Mouse (Mus musculus): ENCODE data around the gene Unc93b1. TPM values are rescaled to one million over a fixed set of nuclear protein-coding genes. Genes with fewer than 3 reads are reported as not detected.

Unc93b1 gene
- polyA plus RNA-seq, 1 experiment from 2014 or later, result 15.0 TPM

DNA sequence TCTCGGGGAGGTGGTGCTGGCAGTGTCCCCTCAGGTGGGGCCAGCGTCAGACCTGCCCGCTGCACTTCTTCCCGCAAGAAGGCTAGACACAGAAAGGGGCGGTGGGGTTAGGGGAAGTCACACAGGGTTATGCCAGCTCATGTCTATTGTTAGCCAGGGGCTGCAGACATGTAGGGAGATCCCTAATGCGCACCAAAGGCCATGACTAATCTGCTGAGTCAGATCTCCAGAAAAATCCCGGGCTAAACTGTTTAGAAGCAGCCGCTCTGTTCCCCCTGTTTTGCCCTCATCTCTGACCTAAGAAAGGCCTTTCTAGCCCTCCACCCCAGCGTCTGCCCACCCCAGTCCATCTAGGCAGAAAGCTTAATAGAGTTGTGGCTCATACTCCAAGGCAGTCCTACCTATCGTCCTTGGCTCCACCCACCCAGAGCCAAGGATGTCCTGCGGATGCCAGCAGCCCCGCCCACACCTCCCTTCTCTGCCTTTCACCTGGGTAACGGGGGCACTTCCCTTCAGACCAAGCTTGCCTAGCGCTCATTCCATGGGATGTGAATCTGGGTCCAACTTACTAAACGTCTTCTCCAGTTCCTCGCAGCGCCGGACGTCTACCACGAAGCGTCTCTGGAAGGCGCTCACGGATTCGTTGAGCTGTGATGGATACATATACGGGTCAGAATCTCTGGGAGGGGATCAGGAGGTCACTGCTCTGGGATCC lies 31.2 kb upstream of the Unc93b1 start:
- peaks cover 23% of the 10 kb centered on the region for H3K4me1 ChIP-seq
- ATAC-seq (ENCODE audit: low FRiP score), result no peak
- no peaks in the 10 kb centered on the region for H3K27me3 ChIP-seq (replicated peaks)
- H3K9ac ChIP-seq (replicated peaks), result no peak overlapping the region
- H3K4me2 ChIP-seq, result no peak overlapping the region
- no peaks in the 10 kb centered on the region for H3K9me3 ChIP-seq (replicated peaks)
- no peak overlapping the region for H3K27ac ChIP-seq (replicated peaks)
- 64% methylated on average over 25 of the region's 25 CpGs for WGBS
- peaks cover 6% of the 10 kb centered on the region for H3K36me3 ChIP-seq
- H3K4me3 ChIP-seq (replicated peaks), result no peak overlapping the region

DNA sequence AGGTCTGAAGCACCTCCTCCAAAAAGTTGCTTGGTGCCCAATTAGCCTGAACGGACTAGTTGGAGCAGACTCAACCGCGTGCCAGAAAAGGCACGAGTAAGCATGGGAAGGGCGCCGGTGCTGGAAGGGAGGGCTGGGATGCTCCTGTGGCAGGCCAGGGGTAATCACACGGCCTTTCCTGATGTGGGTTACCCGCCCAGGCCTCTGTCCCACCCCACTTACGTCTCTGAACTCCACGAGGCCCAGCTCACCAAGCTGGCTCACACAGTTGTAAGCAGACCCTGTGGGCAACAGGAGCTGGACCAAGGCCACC lies 30.7 kb upstream of the Unc93b1 start:
- no peak overlapping the region for H3K4me3 ChIP-seq (replicated peaks)
- 0 out of 2 replicates have a peak overlapping the region, but pooled peaks have one; percentile 83 for H3K4me2 ChIP-seq
- no peak overlapping the region for H3K9ac ChIP-seq (replicated peaks)
- H3K4me1 ChIP-seq, result peaks cover 23% of the 10 kb centered on the region
- peaks cover 11% of the 10 kb centered on the region for H3K36me3 ChIP-seq
- no peak for ATAC-seq (ENCODE audit: low FRiP score)
- WGBS, result 69% methylated on average over 10 of the region's 10 CpGs
- no peaks in the 10 kb centered on the region for H3K9me3 ChIP-seq (replicated peaks)
- no peak overlapping the region for H3K27ac ChIP-seq (replicated peaks)
- no peaks in the 10 kb centered on the region for H3K27me3 ChIP-seq (replicated peaks)

DNA sequence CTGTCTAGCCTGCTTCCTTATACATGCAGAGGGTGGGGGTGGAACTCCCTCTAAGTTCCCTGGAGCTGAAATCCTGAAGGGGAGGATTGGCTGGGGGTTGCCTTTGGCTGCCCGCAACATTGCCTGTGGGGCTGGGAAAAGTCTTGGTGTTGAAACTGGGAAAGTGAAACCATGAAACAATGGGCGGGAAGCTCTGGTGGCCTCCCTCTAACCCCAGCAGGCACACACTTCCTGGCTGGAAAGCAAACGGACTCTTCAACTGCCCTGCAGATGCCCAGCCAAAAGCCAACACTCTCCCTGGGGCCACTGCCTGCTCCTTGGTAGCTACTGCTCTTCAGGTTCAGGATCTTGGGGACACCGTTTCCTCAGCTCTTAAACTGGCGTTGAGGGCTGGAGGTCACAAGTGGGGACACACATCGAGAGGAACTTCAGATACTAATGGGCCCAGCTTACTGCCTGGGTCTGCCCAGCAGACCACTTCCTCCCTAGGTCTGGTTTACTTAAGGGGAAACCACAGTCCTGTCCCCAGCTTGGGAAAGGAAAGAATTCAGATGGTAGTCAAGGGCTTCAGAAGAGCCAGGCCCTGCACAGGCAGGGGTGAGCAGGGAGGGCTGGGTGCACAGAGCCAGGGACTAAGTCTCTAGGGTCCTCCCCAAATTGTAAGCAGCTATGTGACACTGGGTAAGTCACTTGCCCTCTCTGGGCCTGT lies 29.6 kb upstream of the Unc93b1 start:
- 68% methylated on average over 6 of the region's 6 CpGs for WGBS
- no peak overlapping the region for H3K9ac ChIP-seq (replicated peaks)

DNA sequence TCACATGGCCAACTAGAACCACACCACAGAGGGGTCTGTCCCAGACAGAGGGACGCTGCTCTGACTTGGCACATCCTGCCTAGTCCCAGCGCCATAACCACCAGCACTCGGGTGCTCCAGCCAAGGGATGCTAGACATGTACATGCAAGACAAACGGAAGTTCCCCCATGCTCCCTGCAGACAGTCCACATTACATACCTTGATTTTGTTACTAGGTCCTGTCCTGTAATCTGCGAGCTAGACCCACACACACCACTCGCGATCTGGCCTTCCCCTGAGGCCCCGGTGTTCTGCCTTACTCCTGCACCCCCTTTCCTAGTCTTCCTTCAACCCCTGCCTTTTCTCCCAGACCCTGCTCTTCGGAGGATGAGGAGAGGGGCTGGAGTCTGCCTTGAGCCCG lies 28.7 kb upstream of the Unc93b1 start:
- peak overlapping the region; percentile 44 for H3K9ac ChIP-seq (replicated peaks)
- H3K36me3 ChIP-seq, result peaks cover 29% of the 10 kb centered on the region
- H3K9me3 ChIP-seq (replicated peaks), result no peaks in the 10 kb centered on the region
- ATAC-seq (ENCODE audit: low FRiP score), result no peak
- H3K4me3 ChIP-seq (replicated peaks), result peak overlapping the region; percentile 49
- peaks cover 30% of the 10 kb centered on the region for H3K4me1 ChIP-seq
- no peak overlapping the region for H3K27ac ChIP-seq (replicated peaks)
- WGBS, result 47% methylated on average over 10 of the region's 10 CpGs
- H3K27me3 ChIP-seq (replicated peaks), result no peaks in the 10 kb centered on the region
- H3K4me2 ChIP-seq, result peak overlapping the region; percentile 83

More for the DNA sequence above, 29.6 kb upstream of the Unc93b1 start:
- H3K27ac ChIP-seq (replicated peaks), result peak overlapping the region; percentile 61
- H3K27me3 ChIP-seq (replicated peaks), result no peaks in the 10 kb centered on the region
- H3K4me3 ChIP-seq (replicated peaks), result peak overlapping the region; percentile 49; the same call in 1 of the 2 replicates
- ATAC-seq (ENCODE audit: low FRiP score), result no peak
- peaks cover 22% of the 10 kb centered on the region for H3K36me3 ChIP-seq
- no peaks in the 10 kb centered on the region for H3K9me3 ChIP-seq (replicated peaks)
- peak overlapping the region; percentile 83 for H3K4me2 ChIP-seq
- H3K4me1 ChIP-seq, result peaks cover 25% of the 10 kb centered on the region

DNA sequence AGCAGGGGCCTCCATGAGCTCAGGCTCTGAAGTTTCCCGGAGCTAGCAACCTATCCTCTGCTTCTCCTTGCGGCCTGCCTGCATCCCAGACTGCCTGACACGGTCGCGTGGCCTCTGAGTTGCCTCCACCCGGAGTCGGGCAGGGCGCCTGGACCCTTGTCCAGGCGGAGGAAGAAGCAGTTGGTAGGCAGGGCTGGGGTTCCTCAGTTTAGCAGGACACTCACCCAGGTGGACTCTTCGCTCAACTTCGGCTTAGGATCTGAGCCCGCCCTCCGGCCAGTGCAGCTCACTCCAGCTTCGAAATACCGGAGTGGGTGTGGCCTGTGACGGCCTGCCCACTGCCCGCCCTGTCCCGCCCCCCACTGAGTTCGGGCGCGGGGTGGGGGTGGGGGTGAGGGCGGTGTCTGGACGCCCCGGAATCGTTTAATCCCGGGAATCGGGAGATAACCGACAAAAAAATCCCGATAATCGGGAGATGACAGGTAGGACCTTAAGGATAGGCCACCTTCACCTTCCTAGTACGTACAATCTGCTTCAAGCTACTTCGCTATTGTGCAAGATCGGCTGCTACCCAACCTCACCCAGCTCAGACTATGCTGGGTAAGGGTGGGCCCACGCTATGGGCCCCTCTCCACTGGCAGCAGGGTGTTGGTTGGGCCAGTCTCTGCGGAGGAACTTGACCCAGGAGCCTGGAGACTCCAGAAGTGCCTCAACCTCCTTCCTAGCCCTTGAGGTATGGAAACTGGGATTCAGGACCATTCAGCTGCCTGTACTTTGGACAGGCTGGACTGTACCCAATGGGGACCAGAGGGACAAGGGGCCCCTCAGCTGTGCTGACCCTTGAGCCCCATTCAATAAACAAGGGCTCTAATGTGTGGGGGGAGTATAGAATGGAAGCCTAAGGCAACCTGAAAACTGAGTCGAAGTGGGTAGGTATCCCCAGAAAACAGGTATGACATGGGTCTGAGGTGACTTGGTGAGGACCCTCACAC lies 27.9 kb upstream of the Unc93b1 start, which contains the start of gene Tcirg1:
Gene Tcirg1, minus strand, starts transcription at position 339 of the 992 bp plus-strand sequence.
- Histone ChIP-seq H3K4me3 (replicated peaks) (peak within 1 kb of the TSS; percentile 49), H3K4me2 (peak within 1 kb of the TSS; percentile 83), H3K4me1 (peaks cover 38% of the 10 kb centered on the region), H3K36me3 (peaks cover 29% of the 10 kb centered on the region), H3K9me3 (replicated peaks) (no peaks in the 10 kb centered on the region), H3K9ac (replicated peaks) (peak within 1 kb of the TSS; percentile 44), H3K27me3 (replicated peaks) (no peaks in the 10 kb centered on the region), H3K27ac (replicated peaks) (peak within 1 kb of the TSS; percentile 63)
- ATAC-seq (ENCODE audit: low FRiP score), result peak; percentile 75
- WGBS, result 7% methylated on average over 36 of the region's 36 CpGs

DNA sequence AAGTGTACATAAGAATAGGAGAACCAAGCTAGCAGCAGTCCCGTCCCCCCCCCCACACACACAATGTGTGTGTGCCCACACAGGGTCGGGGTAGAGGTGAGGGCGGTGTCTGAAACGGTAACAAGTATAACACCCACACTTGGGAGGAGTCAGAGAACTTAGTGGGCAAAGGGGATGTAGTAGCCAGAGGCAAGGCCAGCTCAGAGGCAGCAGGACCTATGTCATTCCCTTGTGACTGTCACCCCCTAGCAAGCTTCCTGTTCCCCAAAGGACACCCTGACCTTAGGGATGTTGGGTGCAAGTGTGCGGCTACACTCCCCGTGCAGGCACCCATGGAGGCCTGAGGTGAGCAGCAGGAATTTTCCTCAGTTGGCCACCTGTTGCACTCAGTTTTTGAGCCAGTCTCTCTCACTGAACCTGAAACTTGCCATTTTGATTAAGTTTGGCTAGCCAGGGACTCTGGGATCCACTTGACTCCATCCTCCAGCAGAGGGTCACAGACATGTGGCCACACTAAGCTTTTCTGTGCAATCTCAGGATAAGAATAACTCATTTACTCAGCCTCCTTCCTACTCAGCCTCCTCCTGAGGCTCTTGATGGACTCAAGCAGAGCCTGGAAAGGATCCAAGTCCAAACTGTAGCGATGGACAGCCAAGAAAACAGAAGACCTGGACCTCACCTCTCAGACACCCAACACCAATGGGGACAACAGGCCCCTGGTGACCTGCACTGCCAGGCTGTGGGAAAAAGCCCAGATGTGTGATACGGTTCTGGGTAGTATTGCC lies 26.9 kb upstream of the Unc93b1 start:
- H3K9ac ChIP-seq (replicated peaks), result no peak overlapping the region
- peaks cover 40% of the 10 kb centered on the region for H3K4me1 ChIP-seq
- no peaks in the 10 kb centered on the region for H3K27me3 ChIP-seq (replicated peaks)
- peaks cover 29% of the 10 kb centered on the region for H3K36me3 ChIP-seq
- H3K9me3 ChIP-seq (replicated peaks), result no peaks in the 10 kb centered on the region
- 81% methylated on average over 8 of the region's 8 CpGs for WGBS
- H3K4me2 ChIP-seq, result peak overlapping the region; percentile 83
- ATAC-seq (ENCODE audit: low FRiP score), result no peak
- no peak overlapping the region for H3K4me3 ChIP-seq (replicated peaks)
- H3K27ac ChIP-seq (replicated peaks), result no peak overlapping the region

DNA sequence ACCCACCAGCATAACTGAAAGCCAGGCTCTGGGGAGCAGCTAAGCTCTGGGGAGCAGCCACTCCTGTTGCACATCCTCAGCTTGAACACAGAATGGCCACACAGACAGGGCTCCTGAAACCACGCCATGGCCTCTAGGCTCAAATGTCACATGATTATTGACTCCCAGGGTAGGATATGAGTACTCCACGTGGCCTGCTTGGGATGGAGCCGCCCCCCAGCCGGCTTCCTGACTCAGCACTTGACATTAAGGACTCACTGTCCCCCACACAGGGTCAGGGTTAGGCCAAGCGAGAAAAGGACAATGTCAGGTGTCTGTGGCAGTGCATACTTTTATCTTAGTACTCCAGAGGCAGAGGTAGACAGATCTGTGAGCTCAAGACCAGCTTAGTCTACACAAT lies 24.8 kb upstream of the Unc93b1 start:
- H3K27me3 ChIP-seq (replicated peaks), result no peaks in the 10 kb centered on the region
- no peak overlapping the region for H3K9ac ChIP-seq (replicated peaks)
- WGBS, result 87% methylated on average over 5 of the region's 5 CpGs
- peaks cover 29% of the 10 kb centered on the region for H3K36me3 ChIP-seq
- H3K27ac ChIP-seq (replicated peaks), result no peak overlapping the region
- H3K4me1 ChIP-seq, result peaks cover 45% of the 10 kb centered on the region
- no peak overlapping the region for H3K4me3 ChIP-seq (replicated peaks)
- no peaks in the 10 kb centered on the region for H3K9me3 ChIP-seq (replicated peaks)
- no peak overlapping the region for H3K4me2 ChIP-seq
- no peak for ATAC-seq (ENCODE audit: low FRiP score)

DNA sequence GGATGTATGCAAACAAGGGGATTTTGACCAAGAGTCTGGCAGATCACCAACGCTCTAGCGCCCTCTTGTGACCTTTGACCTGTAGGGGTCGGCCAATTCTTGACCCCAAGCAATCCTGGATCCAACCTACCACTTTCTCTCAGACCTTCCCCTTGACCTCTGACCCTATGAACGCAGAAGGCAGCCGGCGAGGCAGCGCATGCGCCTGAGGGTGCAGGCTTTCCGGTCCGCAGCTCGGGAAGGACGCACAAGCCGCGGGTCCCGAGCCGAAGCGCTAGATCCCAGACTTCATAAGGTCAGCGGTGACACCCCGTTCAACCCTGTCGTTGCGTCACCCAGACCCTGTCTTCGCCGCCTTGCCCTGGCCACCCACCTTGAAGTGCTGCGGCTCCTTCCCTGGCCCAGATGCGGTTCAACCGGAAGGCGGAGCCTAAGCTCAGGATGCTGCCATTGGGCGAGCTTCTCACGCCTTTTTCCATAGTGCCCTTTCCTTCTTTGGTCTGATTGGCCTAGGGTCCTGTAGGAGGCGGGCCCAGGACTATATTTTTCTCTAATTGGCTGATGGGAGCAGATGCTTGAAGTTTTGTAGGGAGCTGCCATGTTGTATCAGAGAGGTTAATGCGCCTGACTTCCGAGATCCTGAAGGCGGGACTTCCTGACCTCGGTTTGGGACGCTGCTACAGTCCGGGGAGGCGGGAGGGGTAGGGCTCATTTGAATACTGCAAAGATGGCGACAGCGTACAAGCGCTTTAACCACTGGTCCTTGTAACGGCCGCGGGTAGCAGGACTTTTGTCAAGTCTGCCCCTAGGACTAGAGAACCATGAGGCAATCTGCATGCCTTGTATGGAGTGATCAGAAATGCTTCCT lies 22.4 kb upstream of the Unc93b1 start, which contains the start of gene Ndufs8:
Gene Ndufs8, minus strand, starts transcription at position 438 of the 868 bp plus-strand sequence.
- WGBS, result under 1% methylated on average over 43 of the region's 43 CpGs
- Histone ChIP-seq H3K36me3 (peaks cover 29% of the 10 kb centered on the region), H3K27me3 (replicated peaks) (no peaks in the 10 kb centered on the region), H3K4me1 (peaks cover 30% of the 10 kb centered on the region), H3K4me2 (peak within 1 kb of the TSS; percentile 89), H3K9me3 (replicated peaks) (no peaks in the 10 kb centered on the region), H3K9ac (replicated peaks) (peak within 1 kb of the TSS; percentile 61), H3K4me3 (replicated peaks) (peak within 1 kb of the TSS; percentile 75), H3K27ac (replicated peaks) (peak within 1 kb of the TSS; percentile 84)
- peak; percentile 97 for ATAC-seq (ENCODE audit: low FRiP score)

DNA sequence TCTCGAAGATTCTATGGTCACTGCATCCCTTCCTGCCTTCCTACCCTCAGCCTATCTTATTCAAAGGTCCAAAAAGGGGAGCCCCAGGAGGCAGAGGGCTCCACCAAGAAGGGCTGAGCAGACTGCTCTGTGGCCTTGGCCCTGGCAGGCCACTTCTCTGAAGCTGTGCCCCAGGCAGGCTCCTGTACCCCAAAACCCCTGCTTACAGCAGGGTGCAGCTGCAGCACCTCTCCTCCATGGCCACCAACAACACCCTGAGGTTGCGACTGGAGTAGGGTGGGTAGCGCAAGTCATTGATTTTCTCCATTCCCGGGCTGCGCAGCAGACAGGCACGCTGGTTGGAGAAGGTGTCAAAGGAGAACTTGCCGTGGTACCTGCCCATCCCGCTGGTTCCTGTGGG lies 21.3 kb upstream of the Unc93b1 start:
- Histone ChIP-seq H3K9me3 (replicated peaks) (no peaks in the 10 kb centered on the region), H3K4me3 (replicated peaks) (peak overlapping the region; percentile 75), H3K36me3 (peaks cover 23% of the 10 kb centered on the region), H3K27ac (replicated peaks) (no peak overlapping the region; the same call in 1 of the 2 replicates), H3K4me1 (peaks cover 25% of the 10 kb centered on the region), H3K27me3 (replicated peaks) (no peaks in the 10 kb centered on the region), H3K4me2 (peak overlapping the region; percentile 89), H3K9ac (replicated peaks) (peak overlapping the region; percentile 47; the same call in 1 of the 2 replicates)
- WGBS, result 88% methylated on average over 8 of the region's 8 CpGs
- no peak for ATAC-seq (ENCODE audit: low FRiP score)

DNA sequence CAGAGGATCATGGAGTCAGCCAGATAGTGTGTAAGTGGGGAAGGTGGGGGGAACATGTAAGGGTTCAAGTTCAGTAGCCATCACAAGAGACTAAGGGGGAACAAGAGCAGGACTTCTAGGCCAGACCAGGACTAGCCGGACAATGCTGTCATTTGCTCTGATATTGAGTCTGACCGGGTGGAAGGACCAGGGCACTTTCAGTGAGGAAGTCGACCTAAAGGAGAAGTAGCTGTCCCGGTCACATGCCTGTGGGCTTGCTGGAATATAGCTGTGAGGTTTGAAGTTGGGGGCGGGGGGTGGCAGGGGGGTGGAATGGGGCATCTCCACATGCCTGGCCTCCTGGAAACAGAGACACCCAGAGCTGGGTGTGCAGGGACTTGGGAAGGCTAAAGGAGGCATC lies 20.5 kb upstream of the Unc93b1 start:
- no peak for ATAC-seq (ENCODE audit: low FRiP score)
- no peak overlapping the region for H3K9ac ChIP-seq (replicated peaks)

More for the DNA sequence above, 20.5 kb upstream of the Unc93b1 start:
- no peaks in the 10 kb centered on the region for H3K9me3 ChIP-seq (replicated peaks)
- 88% methylated on average over 5 of the region's 5 CpGs for WGBS
- H3K36me3 ChIP-seq, result peaks cover 16% of the 10 kb centered on the region
- H3K4me3 ChIP-seq (replicated peaks), result no peak overlapping the region
- H3K4me2 ChIP-seq, result no peak overlapping the region
- no peak overlapping the region for H3K27ac ChIP-seq (replicated peaks)
- peaks cover 25% of the 10 kb centered on the region for H3K4me1 ChIP-seq
- H3K27me3 ChIP-seq (replicated peaks), result no peaks in the 10 kb centered on the region

Data from neural tube, embryonic 15.5 days (tissue).